Mouse (Mus musculus) mouse trophoblast stem cell (cell line): ENCODE results near the gene Sec14l4.

Experiments used
- in situ Hi-C, 2 experiments: fragments of 300-500 bp; cut with MseI, MboI; formaldehyde crosslinking; loops; 2 replicates in 1 of 2; 3 replicates in 1 of 2; pipeline ENCODE4 v1.15.1; 2025

Gene Sec14l4

GRCm38 (mm10) chr11:4078267-4078933 lies 47.1 kb downstream of the Sec14l4 start:
- in situ Hi-C loops: loop anchor here (5.0 kb wide), 1 partner anchor 66 kb away; no protein-coding TSS in a partner anchor

- in situ Hi-C loops: loop anchor here in 1 of 2 experiments (5.0 kb wide), 1 partner anchor 33 kb away; no protein-coding TSS in a partner anchor
These were observed 49.0 kb downstream of the Sec14l4 start for GRCm38 (mm10) chr11:4080219-4080618.

GRCm38 (mm10) chr11:4083316-4084078 lies 52.2 kb downstream of the Sec14l4 start:
- in situ Hi-C loops: loop anchor here in 1 of 2 experiments (5.0 kb wide), 1 partner anchor 36 kb away; no protein-coding TSS in a partner anchor

GRCm38 (mm10) chr11:4086246-4086645 lies 55.0 kb downstream of the Sec14l4 start:
- in situ Hi-C loops: no loop called here

- in situ Hi-C loops: no loop called here
These were observed 56.0 kb downstream of the Sec14l4 start for GRCm38 (mm10) chr11:4087267-4087666.

DNA sequence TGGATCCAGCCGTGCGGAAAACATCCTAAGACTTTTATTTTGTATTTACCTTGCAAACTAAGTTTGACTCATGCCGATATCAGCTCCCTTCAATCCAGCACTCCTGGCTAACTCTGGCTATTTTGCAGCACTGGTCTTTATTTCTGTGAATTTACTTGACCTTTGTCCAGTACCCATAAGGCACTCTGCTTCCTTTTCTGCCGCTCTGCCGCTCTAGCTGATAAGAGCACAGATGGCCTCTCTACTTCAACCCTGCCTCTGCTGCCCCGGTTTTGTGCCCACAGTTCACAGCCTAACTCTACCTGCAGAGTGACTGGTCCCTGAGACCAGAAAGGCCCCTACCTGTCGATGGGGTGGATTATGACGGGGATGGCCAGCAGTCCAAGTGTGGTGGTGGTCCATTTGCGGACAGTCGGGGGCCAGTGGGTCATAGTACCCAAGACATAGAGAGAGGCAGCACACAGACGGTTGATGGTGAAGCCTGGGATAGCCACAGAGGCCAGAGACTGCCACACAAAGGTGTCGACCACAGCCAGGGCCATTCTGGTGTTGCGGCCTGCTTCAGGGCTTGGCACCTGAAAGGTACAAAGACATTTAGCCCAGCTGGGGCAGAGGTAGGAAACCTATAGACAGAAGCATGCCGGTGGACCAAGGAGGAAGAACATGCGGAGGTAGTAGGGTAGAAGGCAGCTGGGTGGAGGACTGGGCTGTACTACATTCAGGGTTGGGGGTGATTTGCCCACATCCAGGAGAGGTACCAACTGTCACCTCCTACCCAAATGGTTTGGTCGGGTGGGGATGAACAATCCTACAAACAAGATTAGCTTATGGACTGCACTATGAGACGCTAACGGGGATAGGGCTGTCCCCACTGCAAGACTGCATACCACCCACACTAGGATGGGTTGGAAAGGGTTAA lies 62.5 kb downstream of the Sec14l4 start:
- in situ Hi-C loops: no loop called here

DNA sequence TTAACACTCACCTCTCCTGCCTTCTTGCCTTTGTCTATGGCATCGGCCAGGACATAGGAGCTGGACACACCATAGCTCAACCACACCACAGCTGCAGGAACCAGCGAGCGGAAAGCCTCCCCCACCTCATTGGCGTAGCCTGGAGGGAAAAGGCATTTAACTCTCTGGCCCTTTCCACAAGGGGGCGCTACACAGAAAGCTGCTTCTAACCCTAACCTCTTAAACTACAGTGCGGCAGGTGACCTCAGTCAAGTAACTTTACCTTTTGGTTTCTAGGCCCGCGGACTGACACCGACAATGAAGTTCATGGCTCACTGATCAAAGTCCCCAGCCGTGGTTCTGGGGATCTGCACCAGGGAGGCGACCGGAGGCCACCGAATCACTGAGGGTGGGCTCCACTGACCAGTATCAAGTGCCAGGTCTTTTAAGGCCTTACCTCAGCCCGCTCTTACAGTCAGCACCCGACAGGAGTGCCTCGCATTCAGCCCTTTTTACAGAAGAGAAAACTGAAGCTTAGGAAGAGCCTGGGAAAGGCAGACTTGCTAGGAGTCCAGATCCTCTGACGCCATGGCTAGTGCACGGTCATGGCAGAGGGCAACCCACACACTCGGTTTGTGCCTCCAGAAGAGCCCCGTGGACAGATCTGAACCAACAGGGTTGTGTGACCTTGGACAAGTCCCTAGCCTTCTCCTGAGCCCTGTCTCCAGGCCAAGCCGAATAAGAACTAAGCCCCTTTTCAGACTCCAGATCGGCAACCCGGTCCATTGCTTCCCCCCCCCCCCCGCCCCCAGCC lies 63.3 kb downstream of the Sec14l4 start:
- in situ Hi-C loops: no loop called here

DNA sequence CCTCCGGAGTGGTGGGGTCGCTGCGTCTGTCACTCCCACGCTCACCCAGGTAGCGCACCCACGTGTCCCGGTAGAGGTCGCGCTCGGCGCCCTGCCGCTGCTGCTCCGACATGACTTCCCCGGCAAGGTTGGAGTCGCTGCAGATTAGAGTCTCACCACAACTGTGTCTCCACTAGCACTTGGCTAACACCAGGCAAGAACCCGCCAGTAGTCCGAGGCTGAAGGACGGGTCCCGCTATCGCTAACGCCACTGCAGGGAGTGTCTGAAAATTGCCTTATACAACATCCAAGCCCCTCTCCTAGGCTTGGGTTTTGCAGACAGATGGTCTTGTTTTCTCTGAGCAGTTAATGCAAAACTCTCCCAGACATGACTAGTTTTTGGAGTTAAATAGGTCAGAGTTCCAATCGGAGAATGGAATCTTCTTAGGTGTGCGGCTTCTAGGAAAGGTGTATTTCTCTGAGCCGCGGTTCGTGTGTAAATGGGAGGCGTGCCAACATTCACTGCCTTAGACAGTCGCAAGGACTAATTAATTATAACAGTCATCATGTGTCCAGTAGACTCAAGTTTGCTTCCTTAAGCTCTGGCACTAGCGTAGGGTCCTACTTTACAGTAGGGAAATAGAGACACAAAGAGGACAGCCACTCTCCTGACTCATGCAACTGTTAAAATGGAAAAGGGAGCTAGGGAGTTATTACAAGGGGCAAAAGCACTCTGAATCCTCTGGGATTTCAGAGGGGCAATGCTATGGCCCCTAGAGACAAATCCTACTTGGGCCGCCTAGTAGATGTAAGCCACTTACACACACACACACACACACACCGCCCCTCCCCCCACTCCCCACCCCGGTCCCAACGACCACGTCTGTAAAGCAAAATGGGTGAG lies 64.2 kb downstream of the Sec14l4 start, which contains the start of gene Mtfp1:
Gene Mtfp1 (minus strand): TSS at position 275 of the 883 bp plus-strand sequence.
- in situ Hi-C loops: no loop called here

- in situ Hi-C loops: no loop called here
These were observed 65.1 kb downstream of the Sec14l4 start for GRCm38 (mm10) chr11:4096054-4096984.

- in situ Hi-C loops: no loop called here
These were observed 65.9 kb downstream of the Sec14l4 start for GRCm38 (mm10) chr11:4097091-4097621.
